Mouse (Mus musculus) mouse embryonic stem cell (cell line): ENCODE results near the gene Hist1h3d.
"Not testable (repeated sequence)": the region's sequence is repeated elsewhere in the genome, so short reads cannot be mapped to it uniquely, and the experiment has no call there.

ENCODE experiments used
- in situ Hi-C, 2 experiments: fragments of 300-500 bp; cut with MboI; formaldehyde crosslinking; loops; 1 replicate in 1 of 2; 3 replicates in 1 of 2; pipeline ENCODE4 v1.14.3; 2019 to 2020; ENCODE audit warnings: low sequenced_read_pairs in 2 of 2, low pct_unique_long_range_greater_than_20kb in 1 of 2, mixed read lengths in 1 of 2; ENCODE audit not compliant: unreplicated experiment in 1 of 2

Hist1h3d gene

DNA sequence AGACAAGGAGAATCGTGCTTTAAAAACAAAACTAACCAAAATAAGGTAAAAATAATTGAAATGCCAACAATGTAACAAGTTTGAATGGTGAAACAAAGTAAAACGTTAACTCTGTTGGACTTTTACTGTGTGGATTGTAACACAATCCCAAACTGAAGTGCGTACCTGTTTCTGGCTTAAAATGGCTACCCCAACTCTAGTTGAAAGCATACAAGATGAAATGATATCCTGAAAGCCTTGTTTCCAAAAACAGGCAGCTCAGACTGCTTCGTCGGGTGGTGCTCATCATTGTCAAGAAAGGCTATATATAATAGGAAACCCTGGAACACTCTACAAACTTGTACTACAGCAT is 14.1 kb upstream of the Hist1h3d start:
- in situ Hi-C loops, result not testable (repeated sequence)

DNA sequence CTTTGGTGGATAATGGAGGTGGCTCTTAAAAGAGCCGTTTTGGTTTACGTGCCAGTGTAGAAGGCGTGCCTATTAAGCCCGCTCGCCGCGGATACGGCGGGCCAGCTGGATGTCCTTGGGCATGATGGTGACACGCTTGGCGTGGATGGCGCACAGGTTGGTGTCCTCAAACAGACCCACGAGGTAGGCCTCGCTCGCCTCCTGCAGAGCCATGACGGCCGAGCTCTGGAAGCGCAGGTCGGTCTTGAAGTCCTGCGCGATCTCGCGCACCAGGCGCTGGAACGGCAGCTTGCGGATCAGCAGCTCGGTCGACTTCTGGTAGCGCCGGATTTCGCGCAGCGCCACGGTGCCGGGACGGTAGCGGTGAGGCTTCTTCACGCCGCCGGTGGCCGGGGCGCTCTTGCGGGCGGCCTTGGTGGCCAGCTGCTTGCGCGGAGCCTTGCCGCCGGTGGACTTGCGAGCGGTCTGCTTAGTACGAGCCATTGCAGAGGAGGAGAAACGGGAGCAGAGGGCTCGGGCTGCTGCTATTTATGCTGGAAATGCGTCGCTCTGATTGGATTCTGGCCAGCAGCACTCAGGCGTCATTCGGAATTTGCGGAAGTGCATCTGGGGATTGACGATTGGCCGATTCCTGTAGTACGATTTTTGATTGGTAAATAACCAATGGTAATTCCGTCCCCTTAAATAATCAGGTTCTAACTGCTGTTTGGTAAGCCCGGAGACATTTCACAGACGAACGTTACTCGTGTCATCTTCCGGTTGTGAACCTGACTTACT is 13.5 kb upstream of the Hist1h3d start, which contains the start of gene Hist1h3e:
TSS of gene Hist1h3e (minus strand) at position 487 of the 777 bp plus-strand sequence.
- in situ Hi-C loops, result not testable (repeated sequence)

GRCm38 (mm10) chr13:23562699-23563462 is 12.7 kb upstream of the Hist1h3d start:
- in situ Hi-C loops, result no loop called here

DNA sequence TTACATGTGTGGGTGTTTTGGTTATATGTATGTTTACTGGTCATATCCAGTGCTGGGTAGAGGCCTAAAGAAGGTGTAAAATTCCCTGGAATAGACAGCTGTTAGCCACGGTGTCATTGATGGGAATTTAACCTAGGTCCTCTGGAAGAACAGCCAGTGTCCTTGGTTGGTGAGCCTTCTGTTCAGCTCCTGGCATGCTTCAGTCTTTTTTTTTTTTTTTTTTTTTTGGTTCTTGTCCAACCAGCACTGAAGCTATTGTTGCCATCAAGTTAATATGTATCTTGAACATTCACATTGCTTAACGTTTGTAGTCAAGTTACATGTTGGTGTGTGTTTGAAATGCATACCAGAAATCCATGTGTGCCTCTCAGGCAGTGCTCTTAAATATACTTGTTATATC is 11.1 kb upstream of the Hist1h3d start:
- in situ Hi-C loops, result no loop called here

DNA sequence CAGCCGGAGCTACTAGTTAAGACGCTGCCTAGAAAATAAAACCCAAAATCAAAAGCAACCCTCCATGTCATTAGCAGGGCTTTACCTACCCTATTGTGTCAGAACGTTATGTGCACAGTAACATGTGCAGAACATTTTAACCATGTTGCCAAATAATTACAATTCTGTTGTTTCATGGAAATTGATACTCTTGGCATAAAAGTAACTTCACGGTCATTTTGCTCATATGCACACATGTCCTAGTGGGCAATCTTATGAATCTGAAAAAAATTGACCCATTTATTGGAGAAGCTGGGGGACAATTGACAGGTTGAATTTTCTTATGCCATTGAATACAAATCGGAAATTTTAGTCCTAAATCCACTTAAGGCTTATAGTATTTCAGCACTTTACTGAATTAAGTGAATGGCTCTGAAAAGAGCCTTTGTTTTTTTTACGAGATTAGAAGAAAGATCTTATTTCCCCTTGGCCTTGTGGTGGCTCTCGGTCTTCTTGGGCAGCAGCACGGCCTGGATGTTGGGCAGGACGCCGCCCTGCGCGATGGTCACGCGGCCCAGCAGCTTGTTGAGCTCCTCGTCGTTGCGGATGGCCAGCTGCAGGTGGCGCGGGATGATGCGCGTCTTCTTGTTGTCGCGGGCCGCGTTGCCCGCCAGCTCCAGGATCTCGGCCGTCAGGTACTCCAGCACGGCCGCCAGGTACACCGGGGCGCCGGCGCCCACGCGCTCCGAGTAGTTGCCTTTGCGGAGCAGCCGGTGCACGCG is 5.1 kb upstream of the Hist1h3d start:
- in situ Hi-C loops, result loop anchor here in 1 of 2 experiments (10.0 kb wide), 1 partner anchor 174 kb away; the partner anchor contains the start of genes Hist1h2bb and Hist1h3c

DNA sequence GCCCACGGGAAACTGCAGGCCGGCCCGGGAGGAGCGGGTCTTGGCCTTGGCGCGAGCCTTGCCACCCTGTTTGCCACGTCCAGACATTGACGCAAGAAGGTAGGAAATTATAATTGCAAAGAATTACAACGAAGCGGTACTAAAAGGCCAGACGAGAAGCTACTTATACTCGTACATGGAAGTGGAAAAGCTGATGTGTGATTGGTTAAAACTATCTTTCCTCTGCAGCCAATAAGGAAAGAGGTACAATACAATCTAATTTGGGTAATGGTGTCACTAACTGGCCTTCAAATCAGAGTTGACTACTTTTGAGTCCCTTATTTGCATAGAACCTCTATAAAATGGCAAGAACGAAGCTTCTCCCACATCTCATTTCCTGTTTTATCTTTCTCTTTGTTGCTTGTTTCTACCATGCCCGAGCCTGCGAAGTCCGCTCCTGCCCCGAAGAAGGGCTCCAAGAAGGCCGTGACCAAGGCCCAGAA is 4.5 kb upstream of the Hist1h3d start, which contains the start of the genes Hist1h2ae and Hist1h2bg:
TSS of gene Hist1h2ae (minus strand) at position 199 of the 482 bp plus-strand sequence.
TSS of gene Hist1h2bg (plus strand) at position 375 of the 482 bp plus-strand sequence.
- in situ Hi-C loops, result loop anchor here in 1 of 2 experiments (10.0 kb wide), 1 partner anchor 174 kb away; the partner anchor contains the start of genes Hist1h2bb and Hist1h3c

DNA sequence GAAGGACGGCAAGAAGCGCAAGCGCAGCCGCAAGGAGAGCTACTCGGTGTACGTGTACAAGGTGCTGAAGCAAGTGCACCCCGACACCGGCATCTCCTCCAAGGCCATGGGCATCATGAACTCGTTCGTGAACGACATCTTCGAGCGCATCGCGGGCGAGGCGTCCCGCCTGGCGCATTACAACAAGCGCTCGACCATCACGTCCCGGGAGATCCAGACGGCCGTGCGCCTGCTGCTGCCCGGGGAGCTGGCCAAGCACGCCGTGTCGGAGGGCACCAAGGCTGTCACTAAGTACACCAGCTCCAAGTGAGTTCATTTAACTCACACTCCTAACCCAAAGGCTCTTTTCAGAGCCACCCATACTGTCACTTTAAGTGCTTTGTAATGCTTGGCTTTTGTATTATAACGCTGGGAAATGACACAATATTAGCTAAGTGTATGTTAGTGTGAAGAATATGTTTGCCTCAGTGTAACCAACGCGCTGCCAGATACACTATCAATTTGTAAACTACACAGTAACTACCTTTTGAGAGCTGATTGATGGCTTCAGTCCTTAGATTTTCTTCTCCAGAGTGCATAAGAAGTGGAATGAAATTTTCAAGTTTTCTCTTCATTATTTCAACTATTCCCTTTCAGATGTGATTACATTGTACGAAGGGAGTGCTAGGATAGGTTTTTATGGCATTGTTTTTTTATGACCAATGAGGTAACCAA is 3.9 kb upstream of the Hist1h3d start:
- in situ Hi-C loops, result loop anchor here in 1 of 2 experiments (10.0 kb wide), 1 partner anchor 173 kb away; the partner anchor contains the start of genes Hist1h2bb and Hist1h3c

GRCm38 (mm10) chr13:23572218-23573033 is 3.1 kb upstream of the Hist1h3d start:
- in situ Hi-C loops, result loop anchor here in 1 of 2 experiments (10.0 kb wide), 1 partner anchor 172 kb away; the partner anchor contains the start of genes Hist1h2bb and Hist1h3c

GRCm38 (mm10) chr13:23573034-23573897 is 2.3 kb upstream of the Hist1h3d start:
- in situ Hi-C loops, result loop anchor here in 1 of 2 experiments (10.0 kb wide), 1 partner anchor 172 kb away; the partner anchor contains the start of genes Hist1h2bb and Hist1h3c

DNA sequence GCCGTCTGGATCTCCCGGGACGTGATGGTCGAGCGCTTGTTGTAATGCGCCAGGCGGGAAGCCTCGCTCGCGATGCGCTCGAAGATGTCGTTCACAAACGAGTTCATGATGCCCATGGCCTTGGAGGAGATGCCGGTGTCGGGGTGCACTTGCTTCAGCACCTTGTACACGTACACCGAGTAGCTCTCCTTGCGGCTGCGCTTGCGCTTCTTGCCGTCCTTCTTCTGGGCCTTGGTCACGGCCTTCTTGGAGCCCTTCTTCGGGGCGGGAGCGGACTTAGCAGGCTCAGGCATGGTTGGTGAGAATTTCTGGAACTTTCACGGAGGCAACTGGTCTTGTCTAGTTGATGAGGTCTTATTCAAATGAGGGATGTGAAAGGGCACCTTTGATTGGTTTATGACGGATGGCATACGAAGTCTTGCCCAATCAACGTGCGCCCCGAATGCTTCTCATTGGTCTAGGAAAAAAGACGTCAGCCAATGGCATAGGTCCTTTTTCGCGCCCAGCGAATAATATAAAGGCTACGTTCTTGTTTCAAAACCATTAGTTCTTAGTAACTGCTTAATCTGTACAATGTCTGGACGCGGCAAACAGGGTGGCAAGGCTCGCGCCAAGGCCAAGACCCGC is 1.6 kb upstream of the Hist1h3d start, which contains the start of the genes Hist1h2bf and Hist1h2ad:
TSS of gene Hist1h2bf (minus strand) at position 299 of the 627 bp plus-strand sequence.
TSS of gene Hist1h2ad (plus strand) at position 484 of the 627 bp plus-strand sequence.
- in situ Hi-C loops, result loop anchor here in 1 of 2 experiments (10.0 kb wide), 1 partner anchor 171 kb away; the partner anchor contains the start of genes Hist1h2bb and Hist1h3c

- in situ Hi-C loops, result loop anchor here in 1 of 2 experiments (10.0 kb wide), 1 partner anchor 170 kb away; the partner anchor contains the start of genes Hist1h2bb and Hist1h3c
These were observed 905 bp upstream of the Hist1h3d start for GRCm38 (mm10) chr13:23574546-23575170.

DNA sequence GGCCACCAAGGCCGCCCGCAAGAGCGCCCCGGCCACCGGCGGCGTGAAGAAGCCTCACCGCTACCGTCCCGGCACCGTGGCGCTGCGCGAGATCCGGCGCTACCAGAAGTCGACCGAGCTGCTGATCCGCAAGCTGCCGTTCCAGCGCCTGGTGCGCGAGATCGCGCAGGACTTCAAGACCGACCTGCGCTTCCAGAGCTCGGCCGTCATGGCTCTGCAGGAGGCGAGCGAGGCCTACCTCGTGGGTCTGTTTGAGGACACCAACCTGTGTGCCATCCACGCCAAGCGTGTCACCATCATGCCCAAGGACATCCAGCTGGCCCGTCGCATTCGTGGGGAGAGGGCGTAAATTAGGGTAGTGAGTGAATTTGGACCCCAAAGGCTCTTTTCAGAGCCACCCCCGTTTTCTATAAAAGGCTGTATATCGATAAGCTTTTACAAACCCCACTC is 326 bp downstream of the Hist1h3d start:
- in situ Hi-C loops, result loop anchor here in 1 of 2 experiments (10.0 kb wide), 1 partner anchor 169 kb away; the partner anchor contains the start of genes Hist1h2bb and Hist1h3c

- in situ Hi-C loops, result loop anchor here in 1 of 2 experiments (10.0 kb wide), 1 partner anchor 168 kb away; the partner anchor contains the start of genes Hist1h2bb and Hist1h3c
These were observed 853 bp downstream of the Hist1h3d start for GRCm38 (mm10) chr13:23576351-23576881.
